Mouse (Mus musculus): Measurements from ENCODE around the gene Snx30. TPM values are rescaled to one million over a fixed set of nuclear protein-coding genes. Genes with fewer than 3 reads are reported as not detected.

The Snx30 gene
- polyA plus RNA-seq, 1 experiment from 2014 or later, result 9.5 TPM

DNA sequence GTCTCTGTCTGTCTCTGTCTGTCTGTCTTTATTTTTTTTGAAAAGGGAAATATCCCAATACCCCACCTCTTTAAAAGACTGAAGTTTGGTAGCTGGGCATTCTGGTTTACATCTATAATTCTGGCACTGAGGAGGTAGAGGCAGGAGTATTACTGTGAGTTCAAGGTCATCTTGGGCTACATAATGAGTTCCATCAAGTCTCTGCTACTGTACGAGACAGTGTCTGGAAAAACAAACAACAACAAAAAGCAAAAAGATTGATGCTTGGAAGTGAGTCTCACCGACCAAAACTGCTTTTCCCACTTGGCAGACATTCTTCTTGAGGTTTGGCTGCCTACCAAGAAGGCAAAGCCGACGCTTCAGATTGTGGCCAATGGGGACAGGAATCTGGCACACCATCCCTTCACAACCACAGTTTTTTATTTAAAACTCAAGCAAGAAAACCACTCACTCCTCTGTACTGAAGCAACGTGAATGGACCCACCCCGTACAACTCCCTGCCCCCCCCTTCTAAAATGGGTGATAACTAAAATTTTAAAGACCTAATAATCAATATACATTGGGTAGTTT lies 63.9 kb downstream of the Snx30 start:
- Histone ChIP-seq H3K27me3 (ENCODE audit: low read depth, poor library complexity, severe bottlenecking) (no peaks in the 10 kb centered on the region), H3K27ac (replicated peaks) (no peak overlapping the region), H3K36me3 (peaks cover 3% of the 10 kb centered on the region; the same call in 1 of the 2 replicates), H3K4me3 (no peak overlapping the region), H3K9me3 (replicated peaks) (no peaks in the 10 kb centered on the region), H3K4me1 (peaks cover 13% of the 10 kb centered on the region)
- no peak for DNase-seq (ENCODE audit: low spot score)
- 91% methylated on average over 6 of the region's 6 CpGs for WGBS

DNA sequence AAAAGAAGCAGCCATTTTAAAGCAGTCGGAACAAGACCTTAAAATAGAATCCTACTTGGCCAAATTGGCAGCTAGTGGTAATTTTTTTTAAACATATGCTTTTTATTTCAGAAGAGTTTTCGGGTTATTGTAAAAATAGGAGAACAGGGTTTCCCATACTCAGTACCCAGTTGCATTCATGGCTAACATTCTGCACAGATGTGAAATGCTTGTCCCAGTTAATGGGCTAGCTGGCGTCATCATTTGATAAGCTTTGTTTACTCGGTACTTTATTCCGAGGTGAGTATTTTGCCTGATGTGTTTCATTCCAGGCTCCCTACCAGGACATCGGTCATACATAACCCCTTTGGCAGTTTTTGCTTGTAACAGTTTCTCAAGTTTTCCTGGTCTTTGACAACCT lies 64.8 kb downstream of the Snx30 start:
- DNase-seq (ENCODE audit: low spot score), result no peak
- Histone ChIP-seq H3K36me3 (peaks cover 3% of the 10 kb centered on the region; the same call in 1 of the 2 replicates), H3K4me1 (peaks cover 13% of the 10 kb centered on the region), H3K9me3 (replicated peaks) (no peaks in the 10 kb centered on the region), H3K4me3 (no peak overlapping the region), H3K27me3 (ENCODE audit: low read depth, poor library complexity, severe bottlenecking) (no peaks in the 10 kb centered on the region), H3K27ac (replicated peaks) (no peak overlapping the region)
- 93% methylated on average over 6 of the region's 6 CpGs for WGBS

DNA sequence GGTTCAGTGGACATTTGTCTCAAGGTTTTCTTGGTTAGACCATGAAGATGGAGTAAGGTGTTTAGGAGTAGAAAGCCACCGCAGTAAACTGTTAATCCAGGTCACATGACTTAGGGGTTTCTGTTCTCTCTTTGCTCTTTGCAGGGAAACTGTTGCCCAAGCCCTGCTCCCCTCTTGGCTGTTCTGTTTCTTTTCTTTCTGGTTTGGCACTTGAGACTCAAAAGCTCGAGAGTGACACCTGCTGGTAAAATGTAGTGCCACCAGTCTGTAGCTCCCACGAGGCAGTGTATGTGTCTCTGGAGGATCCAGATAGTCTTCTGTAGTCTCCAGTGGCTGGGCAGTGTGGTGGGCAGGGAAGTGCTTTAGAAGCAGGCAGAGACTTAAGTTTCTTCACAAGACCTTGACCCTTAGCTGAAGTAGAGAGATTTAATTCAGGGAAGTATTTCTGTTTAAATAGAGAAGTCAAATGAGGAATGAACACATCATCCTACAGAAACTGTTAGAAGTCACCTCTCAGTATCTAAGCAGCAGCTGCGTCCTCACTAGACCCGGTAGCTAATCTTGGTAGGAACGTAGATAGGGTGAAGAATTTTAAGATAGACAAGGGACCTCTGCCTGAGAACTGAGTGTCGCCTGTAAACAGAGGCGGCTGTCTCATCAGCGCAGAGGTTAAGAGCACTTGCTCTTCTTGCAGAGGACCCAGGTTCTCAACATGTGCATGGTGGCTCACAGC lies 65.4 kb downstream of the Snx30 start:
- Histone ChIP-seq H3K36me3 (peaks cover 3% of the 10 kb centered on the region; the same call in 1 of the 2 replicates), H3K4me1 (peaks cover 13% of the 10 kb centered on the region), H3K4me3 (no peak overlapping the region), H3K9me3 (replicated peaks) (no peaks in the 10 kb centered on the region), H3K27ac (replicated peaks) (no peak overlapping the region), H3K27me3 (ENCODE audit: low read depth, poor library complexity, severe bottlenecking) (no peaks in the 10 kb centered on the region)
- 63% methylated on average over 9 of the region's 9 CpGs for WGBS
- DNase-seq (ENCODE audit: low spot score), result peak; percentile 72

DNA sequence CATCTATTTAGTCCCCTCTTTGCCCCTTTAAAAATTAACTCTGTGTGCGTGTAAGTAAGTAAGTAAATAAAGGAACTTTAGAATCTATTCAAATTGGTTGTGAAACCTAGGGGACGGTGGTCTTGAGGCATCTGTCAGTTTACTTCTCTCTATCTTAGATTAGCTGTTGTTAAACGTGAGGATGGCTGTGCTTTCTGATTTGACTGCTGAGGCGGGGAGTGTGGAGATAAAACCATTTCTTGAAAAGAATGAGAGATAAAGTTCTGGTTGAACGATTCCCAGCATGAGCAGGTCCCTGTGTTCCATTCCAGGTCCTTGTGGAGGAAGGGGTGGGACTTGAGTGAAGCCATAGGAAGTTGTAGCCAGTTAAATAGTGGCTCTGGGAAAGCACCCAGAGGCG lies 67.6 kb downstream of the Snx30 start:
- peaks cover 13% of the 10 kb centered on the region for H3K4me1 ChIP-seq
- H3K27me3 ChIP-seq (ENCODE audit: low read depth, poor library complexity, severe bottlenecking), result no peaks in the 10 kb centered on the region
- H3K27ac ChIP-seq (replicated peaks), result no peak overlapping the region
- peaks cover 3% of the 10 kb centered on the region; the same call in 1 of the 2 replicates for H3K36me3 ChIP-seq
- DNase-seq (ENCODE audit: low spot score), result no peak
- H3K9me3 ChIP-seq (replicated peaks), result no peaks in the 10 kb centered on the region
- WGBS, result 37% methylated on average over 6 of the region's 6 CpGs
- no peak overlapping the region for H3K4me3 ChIP-seq

DNA sequence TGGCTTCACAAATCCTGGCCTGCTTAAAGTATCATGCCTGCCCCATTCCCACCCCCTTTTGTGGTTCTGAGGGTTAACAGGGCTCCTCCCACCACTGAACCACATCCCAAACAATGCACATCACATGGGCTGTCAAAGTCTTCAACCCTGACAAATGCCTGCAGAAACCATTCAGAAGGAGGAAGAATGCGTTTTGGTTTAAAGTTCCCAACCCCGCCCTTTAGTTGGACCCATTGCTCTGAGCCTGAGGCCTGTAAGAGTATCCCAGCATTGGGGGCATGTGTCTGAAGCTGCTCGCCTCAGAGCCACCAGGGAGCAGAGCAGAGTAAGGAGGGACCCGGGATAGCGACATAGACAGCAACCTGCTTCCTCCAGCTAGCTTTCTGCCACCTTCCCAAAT lies 68.2 kb downstream of the Snx30 start:
- Histone ChIP-seq H3K27ac (replicated peaks) (no peak overlapping the region), H3K36me3 (peaks cover under 1% of the 10 kb centered on the region; the same call in 1 of the 2 replicates), H3K4me3 (no peak overlapping the region), H3K9me3 (replicated peaks) (no peaks in the 10 kb centered on the region), H3K4me1 (peaks cover 13% of the 10 kb centered on the region), H3K27me3 (ENCODE audit: low read depth, poor library complexity, severe bottlenecking) (no peaks in the 10 kb centered on the region)
- no peak for DNase-seq (ENCODE audit: low spot score)
- WGBS, result 52% methylated on average over 5 of the region's 5 CpGs

DNA sequence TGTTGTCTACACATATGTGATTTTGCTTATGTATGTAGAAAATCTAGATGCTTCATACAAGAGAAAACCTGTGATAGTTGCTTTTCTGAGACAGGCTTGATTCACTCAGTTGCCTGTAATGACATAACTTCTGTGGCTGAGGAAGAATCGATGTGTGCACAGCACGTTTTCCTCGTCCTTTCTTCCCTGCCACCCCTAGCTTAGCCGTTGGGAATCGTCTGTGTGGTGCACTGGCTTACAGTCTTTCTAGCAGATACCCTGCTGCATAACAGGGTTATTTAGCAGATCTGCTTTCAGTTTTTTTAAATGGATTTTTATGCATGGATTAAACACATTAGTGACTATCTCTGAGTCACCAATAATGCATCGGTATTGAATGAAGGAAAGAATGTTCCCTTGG lies 70.9 kb downstream of the Snx30 start:
- 91% methylated on average over 6 of the region's 6 CpGs for WGBS
- no peak for DNase-seq (ENCODE audit: low spot score)
- no peaks in the 10 kb centered on the region for H3K27me3 ChIP-seq (ENCODE audit: low read depth, poor library complexity, severe bottlenecking)
- no peak overlapping the region for H3K4me3 ChIP-seq
- peaks cover 27% of the 10 kb centered on the region for H3K36me3 ChIP-seq
- H3K4me1 ChIP-seq, result peaks cover 13% of the 10 kb centered on the region
- H3K9me3 ChIP-seq (replicated peaks), result no peaks in the 10 kb centered on the region
- H3K27ac ChIP-seq (replicated peaks), result no peak overlapping the region

DNA sequence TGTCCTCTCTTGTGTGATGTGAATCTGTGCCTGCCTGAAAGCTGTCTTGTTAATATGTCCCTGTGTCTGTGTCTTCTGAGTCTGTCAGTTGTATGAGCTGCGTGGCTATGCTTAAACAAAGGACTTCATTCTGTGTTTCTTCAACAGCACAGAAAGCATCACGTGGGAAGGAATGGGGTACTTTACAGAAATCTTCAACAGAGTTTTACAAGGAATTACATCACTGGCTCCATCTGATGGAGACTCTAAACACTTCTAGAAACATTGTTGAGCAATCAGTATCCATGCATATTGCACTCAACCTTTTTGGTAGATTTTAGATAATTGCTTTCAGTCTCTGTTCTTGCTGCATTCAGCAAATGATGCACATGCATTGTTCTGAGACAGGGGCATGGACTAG lies 71.4 kb downstream of the Snx30 start:
- H3K9me3 ChIP-seq (replicated peaks), result no peaks in the 10 kb centered on the region
- WGBS, result 84% methylated on average over 2 of the region's 2 CpGs
- no peak overlapping the region for H3K27ac ChIP-seq (replicated peaks)
- no peaks in the 10 kb centered on the region for H3K27me3 ChIP-seq (ENCODE audit: low read depth, poor library complexity, severe bottlenecking)
- no peak overlapping the region for H3K4me3 ChIP-seq
- H3K36me3 ChIP-seq, result peaks cover 32% of the 10 kb centered on the region
- DNase-seq (ENCODE audit: low spot score), result no peak
- H3K4me1 ChIP-seq, result peaks cover 13% of the 10 kb centered on the region

DNA sequence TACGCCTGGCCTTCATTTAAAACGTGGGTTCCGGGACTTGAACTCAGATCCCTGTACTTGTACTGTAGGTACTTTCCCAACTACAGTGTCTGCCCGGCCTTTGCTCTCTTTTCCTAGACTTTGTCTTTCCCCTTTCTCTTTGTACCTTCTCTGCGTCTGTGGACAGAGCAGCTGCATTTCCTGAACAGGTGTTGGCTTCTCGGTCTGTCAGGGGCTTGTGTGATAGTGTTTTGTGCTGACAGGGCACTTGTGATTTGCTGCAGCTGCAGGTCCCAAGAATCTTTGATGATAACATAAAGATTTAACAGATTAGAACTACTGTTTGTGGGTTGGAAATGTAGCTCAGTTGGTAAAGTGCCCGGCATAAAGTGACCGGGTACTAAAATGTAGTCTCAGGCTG lies 73.0 kb downstream of the Snx30 start:
- H3K4me1 ChIP-seq, result peaks cover 6% of the 10 kb centered on the region; the same call in 1 of the 2 replicates
- H3K27me3 ChIP-seq (ENCODE audit: low read depth, poor library complexity, severe bottlenecking), result no peaks in the 10 kb centered on the region
- H3K36me3 ChIP-seq, result peaks cover 43% of the 10 kb centered on the region
- H3K27ac ChIP-seq (replicated peaks), result no peak overlapping the region
- no peaks in the 10 kb centered on the region for H3K9me3 ChIP-seq (replicated peaks)
- WGBS, result 92% methylated on average over 8 of the region's 8 CpGs
- H3K4me3 ChIP-seq, result no peak overlapping the region
- no peak for DNase-seq (ENCODE audit: low spot score)

DNA sequence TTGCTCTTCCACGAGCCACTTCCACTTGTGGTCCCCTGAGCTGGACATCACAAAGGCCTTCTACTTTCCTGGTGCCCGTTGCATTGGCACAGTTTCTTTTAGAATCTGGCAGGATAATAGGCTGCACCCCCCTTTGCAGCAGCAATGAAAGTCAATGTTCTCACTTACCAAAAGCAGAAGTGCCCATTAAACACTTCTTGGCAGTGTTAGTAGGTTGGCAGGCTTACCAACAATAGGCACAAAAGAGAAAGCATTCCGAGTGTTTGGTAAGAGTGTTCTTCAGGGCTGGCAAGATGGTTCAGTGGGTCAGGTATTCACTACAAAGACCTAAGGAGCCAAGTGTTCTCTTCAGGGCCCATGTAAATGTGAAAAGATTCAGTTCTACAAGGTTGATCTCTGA lies 73.8 kb downstream of the Snx30 start:
- Histone ChIP-seq H3K4me1 (no peaks in the 10 kb centered on the region), H3K4me3 (no peak overlapping the region), H3K9me3 (replicated peaks) (no peaks in the 10 kb centered on the region), H3K27me3 (ENCODE audit: low read depth, poor library complexity, severe bottlenecking) (no peaks in the 10 kb centered on the region), H3K27ac (replicated peaks) (no peak overlapping the region), H3K36me3 (peaks cover 43% of the 10 kb centered on the region)
- WGBS, result 94% methylated on average over 3 of the region's 3 CpGs
- DNase-seq (ENCODE audit: low spot score), result no peak

DNA sequence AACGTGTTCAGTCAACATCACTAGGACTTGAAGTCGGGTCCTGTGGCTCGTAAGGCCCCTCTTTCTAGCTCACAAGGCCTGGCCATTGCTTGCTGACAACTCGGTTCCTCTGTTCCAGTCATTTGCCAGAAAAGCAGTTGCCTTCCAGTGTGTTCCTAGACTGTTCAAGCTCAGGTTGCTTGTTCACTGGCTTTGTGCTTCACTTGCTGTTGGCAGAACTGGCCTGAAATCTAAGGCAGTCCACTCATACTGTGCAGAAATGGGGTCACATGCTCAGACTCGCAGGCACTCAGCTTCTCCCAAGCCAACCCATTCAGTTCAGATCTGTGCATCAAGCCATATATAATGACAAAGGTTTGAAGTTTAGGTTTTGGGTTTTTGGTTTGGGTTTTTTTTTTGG lies 75.1 kb downstream of the Snx30 start:
- Histone ChIP-seq H3K27ac (replicated peaks) (no peak overlapping the region), H3K4me3 (no peak overlapping the region), H3K4me1 (no peaks in the 10 kb centered on the region), H3K9me3 (replicated peaks) (no peaks in the 10 kb centered on the region), H3K36me3 (peaks cover 53% of the 10 kb centered on the region), H3K27me3 (ENCODE audit: low read depth, poor library complexity, severe bottlenecking) (no peaks in the 10 kb centered on the region)
- DNase-seq (ENCODE audit: low spot score), result no peak
- 94% methylated on average over 5 of the region's 5 CpGs for WGBS

DNA sequence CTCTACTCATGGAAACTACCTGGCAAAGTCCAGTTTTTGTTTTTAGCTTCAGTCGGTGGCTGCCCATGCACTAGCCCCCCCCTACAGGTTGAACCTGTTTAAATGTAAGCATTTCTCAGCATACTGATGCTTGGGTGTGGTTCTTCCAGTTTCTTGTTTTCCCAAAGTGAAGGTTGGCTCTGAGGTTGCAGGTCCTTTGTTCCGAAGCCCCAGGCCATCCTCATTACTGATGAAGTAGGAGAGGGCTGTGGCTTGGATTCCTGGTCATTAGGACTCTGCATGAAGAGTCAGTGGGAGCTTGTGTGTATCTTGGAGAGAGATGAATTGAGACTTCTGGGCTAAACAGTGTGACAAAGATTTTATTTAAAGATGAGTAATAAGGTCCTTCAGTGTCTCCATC lies 75.6 kb downstream of the Snx30 start:
- 94% methylated on average over 2 of the region's 2 CpGs for WGBS
- no peak overlapping the region for H3K27ac ChIP-seq (replicated peaks)
- no peak for DNase-seq (ENCODE audit: low spot score)
- H3K9me3 ChIP-seq (replicated peaks), result no peaks in the 10 kb centered on the region
- no peaks in the 10 kb centered on the region for H3K27me3 ChIP-seq (ENCODE audit: low read depth, poor library complexity, severe bottlenecking)
- H3K4me3 ChIP-seq, result no peak overlapping the region
- no peaks in the 10 kb centered on the region for H3K4me1 ChIP-seq
- peaks cover 57% of the 10 kb centered on the region for H3K36me3 ChIP-seq

DNA sequence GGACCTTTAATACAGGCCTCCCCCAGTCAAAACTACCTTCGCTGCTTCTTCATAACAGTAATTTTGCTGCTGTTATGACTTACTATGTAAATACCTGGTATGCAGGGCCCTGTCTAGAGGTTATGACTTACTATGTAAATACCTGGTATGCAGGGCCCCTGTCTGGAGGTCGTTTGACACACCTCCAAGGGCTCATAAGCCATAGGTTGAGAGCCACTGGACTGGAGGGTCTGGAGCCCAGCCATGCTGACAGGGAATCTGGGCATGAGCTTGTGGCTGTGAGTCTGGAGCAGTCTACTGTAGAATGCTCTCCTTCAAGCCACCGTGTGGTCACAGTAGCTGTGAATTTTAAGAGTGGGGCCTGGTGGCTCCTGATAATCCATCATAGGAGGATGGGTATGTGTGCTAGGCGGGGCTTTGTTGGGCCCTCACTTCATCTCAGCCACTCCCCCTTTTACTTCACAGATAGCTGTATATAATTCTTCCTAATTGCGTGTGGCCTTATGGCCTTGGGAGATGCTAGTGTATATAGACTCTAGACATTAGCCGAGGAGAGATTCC lies 78.6 kb downstream of the Snx30 start:
- WGBS, result 88% methylated on average over 6 of the region's 6 CpGs
- H3K4me3 ChIP-seq, result no peak overlapping the region
- H3K36me3 ChIP-seq, result peaks cover 62% of the 10 kb centered on the region

DNA sequence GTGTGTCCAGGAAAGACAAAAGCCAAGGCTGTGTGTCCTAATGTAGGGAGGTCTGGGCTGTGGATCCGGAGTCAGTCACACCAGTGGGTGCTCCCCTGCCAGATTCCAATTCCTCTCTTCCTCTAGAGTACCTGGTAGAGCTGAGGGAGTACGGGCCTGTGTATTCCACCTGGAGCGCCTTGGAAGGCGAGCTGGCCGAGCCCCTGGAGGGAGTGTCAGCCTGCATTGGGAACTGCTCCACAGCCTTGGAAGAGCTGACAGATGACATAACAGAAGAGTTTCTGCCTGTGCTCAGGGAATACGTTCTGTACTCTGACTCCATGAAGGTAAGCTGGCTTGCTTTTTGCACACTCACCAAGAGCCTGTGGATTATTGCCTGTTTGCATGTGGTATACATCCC lies 80.6 kb downstream of the Snx30 start:
- no peak for DNase-seq (ENCODE audit: low spot score)
- Histone ChIP-seq H3K4me3 (no peak overlapping the region), H3K27me3 (ENCODE audit: low read depth, poor library complexity, severe bottlenecking) (no peaks in the 10 kb centered on the region), H3K9me3 (replicated peaks) (no peaks in the 10 kb centered on the region), H3K36me3 (peaks cover 42% of the 10 kb centered on the region), H3K27ac (replicated peaks) (no peak overlapping the region), H3K4me1 (no peaks in the 10 kb centered on the region)
- 97% methylated on average over 6 of the region's 6 CpGs for WGBS

More for the DNA sequence above, 78.6 kb downstream of the Snx30 start:
- H3K27ac ChIP-seq (replicated peaks), result no peak overlapping the region
- H3K27me3 ChIP-seq (ENCODE audit: low read depth, poor library complexity, severe bottlenecking), result no peaks in the 10 kb centered on the region
- no peak for DNase-seq (ENCODE audit: low spot score)
- H3K4me1 ChIP-seq, result no peaks in the 10 kb centered on the region
- H3K9me3 ChIP-seq (replicated peaks), result no peaks in the 10 kb centered on the region

Data from midbrain, embryonic 10.5 days (tissue).